Mouse (Mus musculus) kidney, adult 9 months (tissue): ENCODE results near the gene Alg1.

ENCODE experiments used
- DNase-seq: peaks from one replicate; pipeline ENCODE4 v3.0.0; 2022

Gene Alg1

GRCm38 (mm10) chr16:5242882-5243281 lies 9.5 kb downstream of the Alg1 start:
- no peak for DNase-seq

- DNase-seq, result peak; percentile 69
Measured at GRCm38 (mm10) chr16:5244411-5244810, 11.0 kb downstream of the Alg1 start.

GRCm38 (mm10) chr16:5250891-5251290 lies 17.5 kb downstream of the Alg1 start:
- DNase-seq, result no peak

- DNase-seq, result no peak
Measured at GRCm38 (mm10) chr16:5252260-5252659, 18.8 kb downstream of the Alg1 start.

- DNase-seq, result peak; percentile 84
Measured at GRCm38 (mm10) chr16:5254346-5255025, 21.1 kb downstream of the Alg1 start.

DNA sequence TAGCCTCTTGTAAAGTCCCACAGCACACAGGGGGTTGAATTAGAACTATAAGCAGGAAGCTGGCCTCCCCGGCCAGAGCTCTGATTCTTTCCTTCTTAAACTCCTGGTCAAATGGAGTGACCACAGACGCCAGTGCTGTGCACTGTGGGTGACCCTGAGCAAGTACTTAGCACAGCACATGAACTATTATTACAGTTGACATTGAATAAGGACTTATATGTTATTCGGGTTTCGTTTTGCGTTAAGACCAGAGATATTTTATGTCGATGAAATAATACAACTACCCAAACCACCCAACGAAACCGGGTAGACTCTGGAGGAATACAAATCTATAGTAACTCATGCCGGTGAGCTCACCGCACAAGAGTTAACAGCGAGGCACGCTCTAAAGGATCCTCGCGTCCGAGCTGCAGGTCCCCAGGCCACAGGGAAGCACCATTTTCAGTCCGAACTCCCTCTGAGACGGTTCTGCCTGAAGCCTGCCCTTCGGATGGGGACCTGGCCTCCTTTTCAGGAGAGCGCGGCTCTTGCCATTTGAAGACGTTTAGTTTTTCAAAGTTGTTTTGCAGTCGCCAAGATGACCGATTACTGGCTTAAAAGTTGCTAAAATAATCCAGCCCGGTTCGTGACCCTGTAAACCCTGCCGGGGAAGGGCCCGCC lies 21.8 kb downstream of the Alg1 start:
- no peak for DNase-seq

- peak; percentile 100 for DNase-seq
Measured at GRCm38 (mm10) chr16:5255779-5256496, 22.5 kb downstream of the Alg1 start, which contains the start of gene Eef2kmt. TSS of gene Eef2kmt (minus strand) at chr16:5255983.

GRCm38 (mm10) chr16:5263156-5263555 lies 29.7 kb downstream of the Alg1 start:
- DNase-seq, result no peak

DNA sequence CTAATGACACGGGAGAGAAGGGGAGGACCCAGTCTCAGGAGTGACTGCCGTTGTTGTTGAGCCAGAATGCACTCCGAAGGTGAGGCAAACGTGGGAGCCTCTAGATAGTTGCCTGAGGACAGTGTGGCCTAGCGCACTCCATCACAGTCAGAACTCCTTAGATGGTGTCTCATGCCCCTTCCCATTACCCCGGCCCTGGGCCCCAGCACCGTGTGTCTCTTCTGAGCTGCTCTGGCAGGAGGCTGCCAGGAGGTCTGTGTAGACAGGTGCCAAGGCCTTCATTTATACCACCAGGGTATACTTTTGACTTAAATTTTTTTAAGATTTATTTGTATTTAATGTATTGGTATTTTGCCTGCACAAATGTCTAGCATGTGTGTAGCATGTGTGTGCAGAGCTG lies 30.5 kb downstream of the Alg1 start:
- no peak for DNase-seq

- no peak for DNase-seq
Measured at GRCm38 (mm10) chr16:5271411-5272035, 38.1 kb downstream of the Alg1 start.

- DNase-seq, result no peak
Measured at GRCm38 (mm10) chr16:5272371-5272770, 39.0 kb downstream of the Alg1 start.

GRCm38 (mm10) chr16:5279571-5280222 lies 46.3 kb downstream of the Alg1 start:
- no peak for DNase-seq

- DNase-seq, result no peak
Measured at GRCm38 (mm10) chr16:5282686-5283085, 49.3 kb downstream of the Alg1 start.

DNA sequence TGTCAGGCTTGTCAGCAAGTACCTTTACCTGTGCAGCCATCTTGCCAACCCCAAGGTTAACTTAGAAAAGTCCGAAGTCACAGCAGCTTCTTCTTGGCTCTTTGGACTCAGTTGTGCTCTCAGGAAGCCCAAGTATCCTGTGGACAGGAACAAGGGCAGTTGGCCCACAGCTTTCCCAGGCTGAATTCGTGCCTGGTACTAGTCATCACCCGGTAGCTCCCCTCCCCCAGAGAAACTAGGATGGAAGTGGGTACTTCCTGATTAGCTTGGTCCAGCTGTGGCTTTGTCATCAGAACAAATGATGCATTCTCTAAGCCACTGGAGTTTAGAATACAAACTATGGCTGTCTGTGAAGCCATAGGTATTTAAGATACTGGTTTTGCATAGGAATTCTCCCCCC lies 52.0 kb downstream of the Alg1 start:
- DNase-seq, result no peak
